Mouse (Mus musculus) CD4-positive, CD25-positive, alpha-beta regulatory T cell, adult 2 months (primary cell): Measurements from ENCODE around the gene Fbxl22.

Experiments used
- DNase-seq: peaks from one replicate; pipeline ENCODE4 v3.0.0-alpha.2; 2012; ENCODE audit warnings: low read depth, low spot score

Gene Fbxl22

DNA sequence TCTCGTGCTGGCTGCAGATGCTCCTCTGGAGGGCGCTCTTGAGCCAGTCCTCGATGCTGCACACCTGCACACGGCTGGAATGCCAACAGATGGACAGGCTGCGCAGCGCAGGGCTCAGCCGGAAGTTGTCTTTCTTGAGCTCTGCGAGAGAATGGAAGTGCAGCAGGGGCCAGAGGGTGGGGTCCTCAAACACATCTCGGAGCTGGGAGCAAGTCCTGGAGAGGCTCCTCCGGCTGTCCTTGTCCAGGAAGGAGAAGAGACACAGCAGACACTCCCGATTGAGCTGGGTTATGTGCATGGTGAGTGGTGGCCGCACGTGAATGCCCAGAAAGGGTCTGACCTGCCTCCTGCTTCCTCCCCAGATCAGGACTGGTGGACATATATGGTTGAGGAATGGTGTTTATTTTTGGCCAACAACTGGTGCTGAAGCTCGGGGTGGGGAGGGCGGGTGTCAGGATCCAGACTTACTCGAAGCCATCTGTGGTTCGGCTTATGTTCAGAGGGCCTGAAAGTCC is at the start of gene Fbxl22:
Gene Fbxl22 (minus strand): TSS at position 338 of the 515 bp plus-strand sequence.
- peak; percentile 73 for DNase-seq

DNA sequence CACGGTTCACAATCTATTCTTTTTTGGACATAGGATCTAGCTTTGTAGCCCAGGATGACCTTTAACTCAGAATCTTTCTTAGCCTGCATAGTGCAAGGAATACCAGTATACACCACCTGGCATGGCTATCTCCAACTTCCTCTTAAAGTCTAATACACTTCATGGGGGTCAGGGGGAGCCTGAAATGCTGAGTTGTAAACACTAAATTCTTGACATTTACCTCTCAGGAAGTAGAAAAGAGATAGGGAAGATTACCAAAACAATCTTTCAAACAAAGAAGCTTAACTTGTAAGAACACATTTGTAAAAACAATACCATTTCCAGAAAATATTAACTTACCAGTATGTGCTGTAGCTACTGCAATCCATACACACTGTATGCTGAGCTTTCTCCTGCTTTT is 47.8 kb upstream of the Fbxl22 start:
- DNase-seq, result no peak

DNA sequence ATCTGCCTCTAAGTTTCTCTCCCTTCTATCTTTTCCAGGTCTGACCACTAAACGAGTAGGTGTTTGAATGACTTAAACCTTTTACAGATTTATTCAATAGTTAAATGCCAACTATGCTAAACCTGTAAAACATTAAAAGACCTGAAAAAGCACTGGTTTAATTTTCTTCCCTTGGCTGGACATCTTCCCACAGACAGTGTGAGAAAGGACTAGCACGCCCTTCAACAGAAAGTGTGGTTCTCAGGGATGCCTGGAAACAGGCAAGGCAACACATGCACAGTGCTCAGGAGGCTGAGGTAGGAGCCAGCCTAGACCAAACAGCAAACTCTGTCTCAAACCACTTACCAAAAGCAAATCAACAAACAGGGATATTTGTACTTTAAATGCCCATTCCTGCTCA is 47.1 kb upstream of the Fbxl22 start:
- no peak for DNase-seq

DNA sequence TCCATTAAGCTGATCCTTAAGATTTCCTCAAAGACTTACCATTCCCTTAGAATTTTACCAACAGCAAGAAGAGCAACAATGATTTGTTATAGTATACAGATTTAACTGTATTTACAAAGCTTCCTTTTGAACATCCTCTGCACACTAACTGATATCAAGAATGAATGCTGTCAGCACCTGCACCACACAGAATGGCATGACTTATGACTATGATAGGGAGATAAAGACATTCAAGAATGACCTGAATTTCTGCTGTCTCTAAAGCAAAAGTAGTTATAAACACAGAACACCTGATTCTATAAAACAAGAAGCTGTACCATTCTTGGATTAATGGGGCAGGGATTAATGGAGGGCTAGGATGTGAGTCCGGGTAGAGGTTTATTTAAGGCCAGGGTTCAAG is 46.3 kb upstream of the Fbxl22 start:
- DNase-seq, result peak; percentile 52

DNA sequence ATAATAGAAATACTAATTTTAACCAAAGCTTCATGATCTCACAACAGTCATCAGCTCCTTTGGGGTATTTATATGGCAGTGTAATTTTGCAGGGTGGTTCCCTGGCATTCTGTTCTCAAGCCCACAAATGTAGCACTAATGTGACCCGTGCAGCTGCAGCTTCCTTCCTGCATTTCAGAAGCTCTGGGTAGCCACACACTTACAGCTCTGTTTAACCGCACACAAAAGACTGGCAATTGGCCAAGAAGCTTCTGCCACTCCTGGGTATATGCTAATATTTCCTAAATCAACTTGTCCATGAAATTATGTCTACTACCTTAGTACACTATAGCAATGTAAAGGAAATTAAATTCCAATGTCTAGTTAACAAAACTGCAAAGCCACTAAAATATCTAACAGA is 45.9 kb upstream of the Fbxl22 start:
- DNase-seq, result peak; percentile 60

DNA sequence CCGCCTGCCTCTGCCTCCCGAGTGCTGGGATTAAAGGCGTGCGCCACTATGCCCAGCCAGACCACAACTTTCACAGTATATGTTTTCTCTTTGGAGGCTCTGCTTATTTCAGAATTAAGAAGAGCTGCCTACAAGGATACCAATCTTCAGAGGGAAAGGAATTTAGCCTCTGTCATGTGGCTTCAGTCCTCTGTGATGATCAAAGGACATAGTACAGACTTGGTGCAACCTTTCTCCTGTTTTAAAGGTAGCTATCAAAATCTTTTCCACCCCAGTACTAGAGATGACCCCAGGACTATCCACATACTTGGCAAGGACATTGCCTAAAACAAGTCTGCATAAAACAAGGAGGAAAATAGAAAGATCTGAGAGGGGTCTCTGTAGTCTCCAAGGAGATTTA is 44.6 kb upstream of the Fbxl22 start:
- no peak for DNase-seq

DNA sequence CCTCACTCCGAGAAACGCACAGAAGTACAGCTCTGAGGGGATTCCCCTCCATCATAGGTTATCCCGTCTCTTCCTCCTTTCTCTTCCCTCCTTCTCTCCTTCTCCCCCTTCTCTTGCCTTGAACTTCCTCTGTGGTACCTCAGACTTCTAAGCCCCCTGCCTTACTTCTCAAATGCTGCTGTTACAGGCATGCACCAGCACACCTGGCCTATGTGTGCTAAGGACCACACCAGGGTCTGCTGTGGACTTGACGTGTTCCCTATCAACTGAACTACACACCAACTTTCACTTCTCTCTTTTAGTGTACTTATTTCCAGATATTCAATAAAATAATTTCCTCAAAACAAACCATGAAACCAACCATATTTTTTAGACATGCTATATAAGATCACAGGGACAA is 28.4 kb upstream of the Fbxl22 start:
- no peak for DNase-seq

DNA sequence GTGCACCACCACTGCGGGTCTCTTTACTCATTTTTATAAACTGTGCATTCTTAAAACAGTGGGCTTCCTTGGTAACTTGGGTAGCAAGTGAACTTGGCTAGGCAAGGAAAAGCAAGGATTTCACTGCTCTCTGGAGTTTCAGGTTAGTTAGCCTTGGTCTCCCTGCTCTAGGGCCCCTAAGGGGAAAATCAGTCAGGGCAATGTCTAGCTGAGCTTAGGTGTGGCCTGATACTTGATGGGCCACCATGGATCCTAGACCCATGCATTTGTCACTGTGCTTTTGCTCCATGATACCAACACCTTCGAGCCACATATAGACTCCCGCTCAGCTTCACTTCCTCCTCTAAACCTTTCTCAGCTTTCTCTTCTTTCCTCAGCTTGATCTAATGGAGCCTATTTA is 7.2 kb upstream of the Fbxl22 start:
- no peak for DNase-seq

DNA sequence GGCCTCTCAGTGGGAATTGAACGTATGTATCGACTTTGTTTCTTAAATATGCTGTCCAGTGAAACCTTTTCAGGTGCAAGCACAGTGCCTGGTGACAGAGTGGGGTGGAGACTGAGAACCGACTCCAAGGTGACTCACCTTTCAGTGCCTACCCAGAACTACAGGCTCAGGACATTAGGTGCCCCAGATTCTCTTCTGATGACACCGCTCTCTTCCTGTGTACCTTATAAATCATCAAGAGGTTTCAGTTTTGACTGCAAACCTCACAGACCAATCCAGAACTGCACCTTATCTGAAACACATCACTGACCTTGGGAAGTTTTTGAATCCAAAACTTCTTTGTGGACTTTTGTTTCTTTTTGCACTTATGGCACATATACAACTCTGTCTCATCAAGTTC is 5.9 kb upstream of the Fbxl22 start:
- DNase-seq, result no peak

DNA sequence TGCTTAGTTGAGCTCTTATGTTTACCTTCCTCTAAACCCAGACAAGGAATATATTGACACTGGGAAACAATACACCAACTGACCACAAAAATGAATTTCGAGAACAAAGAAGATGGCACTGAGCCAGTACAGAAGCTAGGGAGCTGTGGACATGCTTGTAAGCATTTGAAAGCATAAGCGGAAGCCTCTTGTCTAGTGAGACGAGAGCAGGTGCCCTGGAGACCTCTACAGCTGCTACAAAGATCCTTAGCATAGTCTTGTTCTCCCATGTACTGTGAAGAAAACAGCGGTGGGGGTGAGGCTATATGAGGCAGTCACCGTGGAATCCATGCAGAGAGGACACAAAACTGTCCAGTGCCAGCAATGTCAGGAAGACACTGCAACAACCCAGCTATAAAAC is 4.5 kb upstream of the Fbxl22 start:
- no peak for DNase-seq

DNA sequence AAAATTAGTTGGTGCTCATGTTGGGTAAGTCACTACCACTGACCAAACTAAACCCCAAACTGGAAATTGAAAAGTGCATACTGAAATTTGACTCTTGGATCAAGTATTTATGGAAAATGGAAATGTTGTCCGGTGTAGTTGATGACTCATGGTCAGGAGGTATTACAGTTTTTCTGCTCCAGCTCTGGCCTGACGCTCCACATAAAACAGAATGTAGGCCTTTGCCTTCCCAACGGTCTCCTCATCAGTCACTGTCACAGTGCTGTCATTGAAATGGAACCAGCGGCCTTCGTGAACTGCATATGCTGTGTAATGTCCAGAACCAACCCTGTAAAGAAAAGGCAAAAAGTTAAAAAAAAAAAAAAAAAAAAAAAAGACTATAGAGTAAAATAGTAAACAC is 3.9 kb upstream of the Fbxl22 start:
- no peak for DNase-seq

DNA sequence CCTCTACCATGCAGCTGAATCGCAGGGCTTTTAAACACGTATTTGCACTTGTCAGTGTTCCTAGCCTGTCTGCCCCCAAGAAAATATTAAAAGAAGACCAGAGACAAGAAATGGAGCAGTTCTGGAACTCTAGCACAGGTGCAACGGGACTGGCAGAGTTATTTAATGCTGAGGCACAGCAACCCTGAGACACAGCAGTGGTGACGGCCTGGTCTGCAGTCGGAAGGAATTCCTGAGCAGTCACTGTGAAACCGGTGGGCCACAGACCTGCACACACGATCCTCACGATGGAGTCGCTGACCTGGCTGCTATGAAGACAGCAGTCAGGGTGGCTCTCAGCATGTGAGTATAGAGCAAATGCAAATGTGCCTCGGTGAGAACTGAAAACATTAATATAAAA is 3.4 kb upstream of the Fbxl22 start:
- no peak for DNase-seq

DNA sequence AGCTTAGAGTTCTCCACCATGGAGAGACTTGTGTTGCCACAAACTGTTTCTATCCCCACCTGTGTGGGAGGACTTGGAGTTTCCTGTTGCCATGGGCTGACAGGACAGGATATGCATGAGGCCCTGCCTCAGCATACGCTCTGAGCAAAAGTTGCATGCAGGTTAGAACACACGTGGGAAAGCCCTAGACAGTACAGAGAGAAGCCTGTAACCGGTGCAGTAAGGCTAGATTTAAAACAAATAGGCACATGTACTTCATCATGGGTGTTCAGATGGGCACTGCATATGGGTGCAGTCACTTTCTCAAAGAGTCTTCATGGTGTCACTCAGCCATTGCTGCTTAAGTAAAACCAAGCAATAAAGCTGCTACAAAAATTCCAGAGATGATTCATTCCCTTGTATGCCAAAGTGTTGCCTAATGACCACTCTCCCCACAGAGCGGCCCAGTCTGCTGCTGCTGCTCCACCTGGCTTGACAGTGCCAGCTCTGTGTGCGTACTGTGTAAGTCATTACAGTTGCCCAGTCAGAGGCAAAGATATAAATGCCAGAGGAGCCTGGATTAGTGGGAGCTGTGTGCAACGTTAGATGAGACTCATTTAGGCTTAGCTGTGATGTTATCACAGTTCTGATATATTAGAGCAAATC is 2.0 kb upstream of the Fbxl22 start:
- no peak for DNase-seq

DNA sequence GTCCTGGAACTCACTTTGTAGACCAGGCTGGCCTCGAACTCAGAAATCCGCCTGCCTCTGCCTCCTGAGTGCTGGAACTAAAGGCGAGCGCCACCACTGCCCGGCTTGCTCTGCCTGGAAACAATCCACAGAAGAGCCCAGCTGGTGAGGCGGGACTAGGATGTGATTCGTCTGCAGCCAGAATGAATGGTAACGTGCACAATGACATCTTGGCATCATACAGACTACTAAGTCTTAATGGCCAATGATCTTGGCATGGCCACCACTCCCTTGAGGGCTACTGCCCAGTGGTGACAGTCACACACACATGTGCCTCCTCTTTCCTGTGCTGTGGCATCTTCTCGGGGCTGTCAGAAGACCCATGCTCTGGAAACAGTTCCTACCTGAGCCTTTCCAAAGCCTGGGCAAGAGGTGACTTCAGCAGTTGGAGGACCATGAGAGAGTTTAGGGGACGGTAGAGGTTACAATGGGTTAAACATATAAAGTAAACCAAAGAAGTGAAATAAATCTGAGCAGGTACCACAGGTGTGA is 1.4 kb upstream of the Fbxl22 start:
- DNase-seq, result no peak

DNA sequence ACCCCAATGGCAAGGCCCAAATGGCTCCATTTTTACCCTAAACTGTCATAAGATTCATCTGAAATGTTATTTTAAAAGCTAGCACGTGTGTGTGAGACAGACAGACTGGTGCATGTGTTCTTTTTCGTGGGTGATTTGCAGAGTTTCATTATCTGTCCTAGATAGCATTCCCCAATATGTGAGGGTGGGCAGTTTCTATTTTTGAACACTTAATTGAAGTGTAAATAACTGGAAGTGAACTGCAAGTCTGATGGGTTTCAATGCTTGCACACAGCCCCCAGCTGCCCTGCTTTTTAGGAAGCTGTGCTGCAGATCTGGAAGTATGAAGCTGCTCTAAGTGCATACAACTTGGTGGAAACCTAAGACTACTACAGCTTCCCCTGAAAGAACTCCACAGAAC is 722 bp upstream of the Fbxl22 start:
- no peak for DNase-seq

DNA sequence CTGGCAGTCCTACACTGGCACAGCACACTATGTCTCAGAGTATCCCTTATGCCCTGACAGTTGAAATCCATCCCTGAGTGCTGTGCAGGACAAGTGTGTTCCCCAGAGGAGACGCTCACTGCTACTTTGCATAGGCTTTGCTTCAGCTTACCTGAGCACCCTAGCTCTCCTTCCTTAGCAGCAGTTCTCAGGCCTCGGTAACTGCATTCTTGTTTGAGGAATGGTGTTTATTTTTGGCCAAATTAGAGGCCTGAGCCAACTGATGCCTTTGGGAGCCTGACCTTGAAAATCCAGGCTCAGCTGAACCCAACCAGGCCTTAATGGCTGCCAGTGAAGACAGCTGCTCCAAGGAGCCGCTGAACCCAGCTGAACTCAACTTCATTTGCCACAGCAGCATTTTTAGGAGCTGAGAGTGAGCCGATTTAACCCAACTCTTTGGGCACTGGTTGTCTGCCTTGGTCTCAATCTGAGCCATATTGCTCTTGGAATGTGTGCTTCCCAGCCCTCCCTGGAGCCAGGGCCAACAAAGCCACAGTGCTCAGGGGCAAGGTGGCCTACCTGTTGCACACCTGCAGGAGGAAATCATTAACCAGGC is 635 bp downstream of the Fbxl22 start:
- no peak for DNase-seq

DNA sequence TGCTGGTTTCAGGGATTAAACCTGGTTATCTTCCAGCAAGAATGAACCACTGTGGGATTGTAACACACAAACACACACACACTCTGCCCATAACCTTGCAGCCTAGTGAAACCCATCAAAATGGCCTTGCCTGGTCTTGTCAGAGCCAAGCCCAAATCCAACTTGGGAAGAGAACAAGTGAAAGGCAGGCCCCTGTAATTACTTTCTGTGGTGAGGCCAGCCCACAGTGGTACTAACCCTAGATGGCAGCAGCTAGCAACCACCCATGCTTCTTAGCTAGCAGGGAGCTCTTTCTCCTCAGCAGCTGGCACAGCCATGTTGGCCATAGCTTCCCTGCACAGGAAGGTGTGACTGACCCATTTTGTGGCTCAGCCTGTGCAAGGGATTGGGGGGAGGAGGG is 1.2 kb downstream of the Fbxl22 start:
- peak; percentile 67 for DNase-seq

DNA sequence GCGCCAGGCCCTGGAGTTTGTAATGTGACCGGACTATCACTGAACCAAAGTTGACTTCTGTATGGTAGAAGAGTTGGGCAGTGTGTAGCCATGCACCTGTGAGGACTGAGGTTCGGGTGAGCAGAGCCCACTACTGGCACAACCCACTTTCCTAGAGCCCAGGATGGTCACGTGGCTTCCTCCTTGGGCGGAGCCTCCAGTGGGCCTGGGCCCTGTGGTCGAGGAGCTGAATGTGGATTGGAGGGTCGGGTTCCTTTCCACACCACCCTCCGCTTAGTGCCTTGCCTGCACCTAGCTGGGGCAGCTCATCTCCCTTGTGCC is 2.1 kb downstream of the Fbxl22 start:
- peak; percentile 90 for DNase-seq

DNA sequence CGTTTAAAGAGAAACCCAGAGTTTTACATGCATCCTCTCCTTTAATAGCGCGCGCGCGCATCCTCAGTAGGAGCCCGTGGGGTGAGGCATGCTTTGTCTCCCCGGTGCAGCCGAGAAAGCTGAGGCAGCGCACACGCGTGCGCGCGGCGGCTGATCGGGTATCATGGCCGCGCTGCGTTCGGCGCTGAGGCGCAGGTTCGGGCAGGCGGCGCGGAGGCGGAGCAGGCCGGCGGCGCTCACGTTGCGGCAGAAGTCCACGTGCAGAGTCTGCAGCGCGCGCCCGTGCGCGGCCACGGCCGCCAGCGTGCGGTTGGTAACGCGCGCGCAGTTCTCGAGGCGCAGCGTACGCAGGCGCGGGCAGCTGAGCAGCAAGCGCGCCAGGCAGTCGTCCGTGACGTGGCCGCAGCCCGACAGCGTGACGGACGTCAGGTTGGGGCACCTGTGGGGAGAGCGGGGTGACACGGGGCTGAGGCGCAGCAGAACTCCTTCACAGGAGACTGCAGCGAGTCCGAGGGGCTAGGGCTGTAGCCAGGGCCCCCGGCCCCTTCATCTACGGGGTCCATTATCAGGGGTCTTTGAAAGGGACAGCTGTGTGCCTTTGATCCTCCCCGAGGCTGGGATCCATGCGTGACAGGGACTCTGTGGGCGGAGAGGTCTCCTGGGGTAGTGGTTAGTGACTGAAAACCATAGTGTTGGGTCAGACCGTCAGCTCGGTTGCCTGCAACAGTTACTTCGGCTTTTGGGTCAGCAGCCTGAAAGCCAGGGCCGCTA is 2.6 kb downstream of the Fbxl22 start:
- DNase-seq, result peak; percentile 99

DNA sequence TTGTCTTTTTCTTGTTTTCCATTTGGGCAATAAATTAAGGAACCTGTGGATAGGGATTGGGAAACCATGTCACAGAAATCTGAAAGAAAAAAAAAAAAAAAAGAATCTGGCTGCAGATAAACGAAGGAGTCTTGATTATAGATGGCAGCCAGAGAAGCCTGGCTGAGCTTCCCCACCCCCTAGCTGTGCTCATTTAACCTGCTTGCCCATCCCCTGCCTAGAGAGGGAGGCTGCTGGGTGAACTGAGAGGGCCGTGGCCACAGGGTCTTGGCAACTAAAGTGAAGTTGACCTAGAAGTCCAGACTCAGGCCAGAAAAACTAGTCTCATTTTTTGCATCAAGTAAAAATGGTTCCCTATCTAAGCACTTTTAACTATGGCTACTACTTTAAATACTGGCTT is 3.4 kb downstream of the Fbxl22 start:
- peak; percentile 51 for DNase-seq

DNA sequence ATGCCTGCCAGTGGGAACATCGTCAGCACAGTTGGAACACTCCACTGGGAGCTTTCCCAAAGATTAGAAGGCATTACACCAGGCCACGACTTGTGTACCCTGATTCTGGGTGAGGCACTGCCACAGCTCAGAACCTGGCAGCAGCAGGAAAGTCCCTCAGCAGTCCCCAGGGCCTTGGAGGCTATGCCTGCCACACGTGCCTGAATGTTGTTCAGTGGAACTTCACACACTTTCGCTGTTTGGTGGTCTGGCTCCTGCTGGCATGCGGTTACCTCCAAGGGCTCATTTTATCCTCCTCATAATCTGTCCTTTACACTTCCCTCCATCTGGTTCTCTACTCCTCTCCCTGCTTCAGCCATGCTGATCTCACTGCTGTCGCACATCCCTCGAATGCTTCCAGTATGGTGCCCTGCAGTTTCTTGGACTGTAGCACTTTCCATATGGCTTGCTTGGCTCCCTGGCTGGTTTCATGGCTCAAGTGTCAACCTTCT is 4.0 kb downstream of the Fbxl22 start:
- DNase-seq, result peak; percentile 49

DNA sequence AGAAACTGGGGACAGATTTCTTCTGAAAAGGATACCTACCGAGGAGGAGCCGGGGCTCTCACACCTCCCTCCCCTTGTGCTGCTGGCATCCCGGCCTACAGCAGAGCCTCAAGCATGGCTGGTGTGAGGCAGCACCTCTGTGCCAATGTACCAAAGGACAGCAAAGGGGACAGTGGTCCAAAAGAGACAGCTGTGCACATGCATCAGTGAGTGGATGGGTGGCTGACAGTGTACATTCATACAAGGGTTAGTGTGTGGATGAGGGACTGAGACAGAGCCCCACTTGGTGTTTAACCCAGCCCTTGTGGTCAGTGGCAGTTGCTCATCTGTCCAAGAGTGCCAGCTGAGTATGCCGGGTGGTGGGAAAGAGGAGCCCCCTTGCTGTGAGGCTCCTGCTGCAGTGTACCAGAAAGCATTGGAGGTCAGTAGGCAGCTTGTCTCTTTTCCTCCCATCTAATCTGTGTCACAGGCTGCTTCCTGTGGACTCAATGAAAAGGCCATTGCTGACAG is 5.4 kb downstream of the Fbxl22 start:
- no peak for DNase-seq
